Mouse (Mus musculus) embryonic fibroblast, embryonic 13.5 days (primary cell): Measurements from ENCODE around the gene Galnt11. TPM values are rescaled to one million over a fixed set of nuclear protein-coding genes. Genes with fewer than 3 reads are reported as not detected.

Source experiments
- H3K27ac ChIP-seq: 2 replicates; pipeline ENCODE4 v1.5.1; 2012; ENCODE audit warnings: low read length, control low read depth, inconsistent platforms; ENCODE audit not compliant: insufficient read depth
- H3K4me1 ChIP-seq: 2 replicates; pipeline ENCODE4 v1.6.1; 2011; ENCODE audit warnings: low read length; ENCODE audit not compliant: control insufficient read depth, insufficient read depth
- H3K4me3 ChIP-seq: 2 replicates; pipeline ENCODE4 v1.5.1; 2011; ENCODE audit warnings: mild to moderate bottlenecking, control low read depth, low read length; ENCODE audit not compliant: insufficient read depth
- CTCF ChIP-seq: IDR thresholded peaks from 2 replicates; pipeline ENCODE4 v1.5.1; 2011; ENCODE audit warnings: mild to moderate bottlenecking, control low read depth, low read length, moderate library complexity, borderline replicate concordance; ENCODE audit not compliant: insufficient read depth
- POLR2A ChIP-seq: IDR thresholded peaks from 2 replicates; pipeline ENCODE4 v1.6.1; 2011; ENCODE audit warnings: low read depth, mild to moderate bottlenecking, control low read depth, low read length, moderate library complexity
- polyA plus RNA-seq: library from polyadenylated mRNA; stranded (reverse); fragments of >200 nt; gene quantifications from 2 replicates; pipeline ENCODE4 v1.2.4, GENCODE M21; 2011; ENCODE audit warnings: low read depth; ENCODE audit not compliant: missing spikeins, insufficient read length

Gene Galnt11
- polyA plus RNA-seq, 1 experiment = 23.3 TPM

GRCm38 (mm10) chr5:25254491-25254890, 32.8 kb downstream of the Galnt11 start:
- H3K4me1 ChIP-seq = no peaks in the 10 kb centered on the region

GRCm38 (mm10) chr5:25256686-25257085, 35.0 kb downstream of the Galnt11 start:
- TF ChIP-seq POLR2A = no peak
- no peak for TF ChIP-seq CTCF

More at GRCm38 (mm10) chr5:25254491-25254890, 32.8 kb downstream of the Galnt11 start:
- Histone ChIP-seq H3K4me3 (no peak overlapping the region), H3K27ac (no peak overlapping the region)
- TF ChIP-seq CTCF = no peak

GRCm38 (mm10) chr5:25261452-25261851, 39.7 kb downstream of the Galnt11 start:
- H3K4me3 ChIP-seq = no peak overlapping the region
- no peak overlapping the region for H3K27ac ChIP-seq
- H3K4me1 ChIP-seq = no peaks in the 10 kb centered on the region
- TF ChIP-seq CTCF (no peak), POLR2A (no peak)

More at GRCm38 (mm10) chr5:25256686-25257085, 35.0 kb downstream of the Galnt11 start:
- Histone ChIP-seq H3K4me3 (no peak overlapping the region), H3K27ac (no peak overlapping the region), H3K4me1 (no peaks in the 10 kb centered on the region)

GRCm38 (mm10) chr5:25262266-25262665, 40.6 kb downstream of the Galnt11 start:
- Histone ChIP-seq H3K27ac (no peak overlapping the region), H3K4me3 (no peak overlapping the region), H3K4me1 (no peaks in the 10 kb centered on the region)
- no peak for TF ChIP-seq POLR2A
- no peak for TF ChIP-seq CTCF

- no peak for TF ChIP-seq CTCF
- TF ChIP-seq POLR2A = no peak
- H3K4me1 ChIP-seq = no peaks in the 10 kb centered on the region
Measured at GRCm38 (mm10) chr5:25268258-25268888, 46.7 kb downstream of the Galnt11 start.

GRCm38 (mm10) chr5:25275629-25276028, 53.9 kb downstream of the Galnt11 start:
- H3K27ac ChIP-seq = no peak overlapping the region
- no peak overlapping the region for H3K4me3 ChIP-seq
- TF ChIP-seq POLR2A (no peak), CTCF (no peak)
- no peaks in the 10 kb centered on the region for H3K4me1 ChIP-seq

More at GRCm38 (mm10) chr5:25268258-25268888, 46.7 kb downstream of the Galnt11 start:
- H3K4me3 ChIP-seq = no peak overlapping the region
- no peak overlapping the region for H3K27ac ChIP-seq

- no peak for TF ChIP-seq POLR2A
- no peaks in the 10 kb centered on the region for H3K4me1 ChIP-seq
- no peak overlapping the region for H3K27ac ChIP-seq
- no peak overlapping the region for H3K4me3 ChIP-seq
Measured at GRCm38 (mm10) chr5:25276365-25276764, 54.7 kb downstream of the Galnt11 start.

- TF ChIP-seq CTCF (no peak), POLR2A (no peak)
Measured at GRCm38 (mm10) chr5:25283988-25284387, 62.3 kb downstream of the Galnt11 start.

GRCm38 (mm10) chr5:25296830-25297229, 75.1 kb downstream of the Galnt11 start:
- H3K4me1 ChIP-seq = no peaks in the 10 kb centered on the region
- no peak overlapping the region for H3K4me3 ChIP-seq
- TF ChIP-seq CTCF (no peak), POLR2A (no peak)
- no peak overlapping the region for H3K27ac ChIP-seq

More at GRCm38 (mm10) chr5:25283988-25284387, 62.3 kb downstream of the Galnt11 start:
- no peak overlapping the region for H3K27ac ChIP-seq
- no peak overlapping the region for H3K4me3 ChIP-seq
- H3K4me1 ChIP-seq = no peaks in the 10 kb centered on the region

- no peaks in the 10 kb centered on the region for H3K4me1 ChIP-seq
- no peak for TF ChIP-seq CTCF
- TF ChIP-seq POLR2A = no peak
- H3K27ac ChIP-seq = no peak overlapping the region
- H3K4me3 ChIP-seq = no peak overlapping the region
Measured at GRCm38 (mm10) chr5:25310226-25310625, 88.5 kb downstream of the Galnt11 start.
